Mouse (Mus musculus) forebrain, embryonic 10.5 days (tissue): Measurements from ENCODE around the gene Vmn1r113. TPM values are rescaled to one million over a fixed set of nuclear protein-coding genes. Genes with fewer than 3 reads are reported as not detected.
"Not testable (repeated sequence)": the region's sequence is repeated elsewhere in the genome, so short reads cannot be mapped to it uniquely, and the experiment has no call there.

ENCODE experiments used
- DNase-seq: peaks from one replicate; pipeline ENCODE4 v3.0.0-alpha.2; 2017; ENCODE audit warnings: low spot score; ENCODE audit errors: extremely low spot score
- H3K27ac ChIP-seq: fragments of 300-500 bp; sonication (generic); 2 replicates; pipeline ENCODE4 v1.5.1; 2016; ENCODE audit warnings: mild to moderate bottlenecking
- H3K27me3 ChIP-seq: fragments of 300-500 bp; sonication (generic); 2 replicates; pipeline ENCODE4 v1.6.1; 2016; ENCODE audit warnings: mild to moderate bottlenecking; ENCODE audit not compliant: poor library complexity, severe bottlenecking
- H3K36me3 ChIP-seq: fragments of 300-500 bp; sonication (generic); replicated peaks from 2 replicates; pipeline ENCODE4 v1.6.1; 2016; ENCODE audit warnings: mild to moderate bottlenecking, moderate library complexity
- H3K4me1 ChIP-seq: fragments of 300-500 bp; sonication (generic); 2 replicates; pipeline ENCODE4 v1.6.1; 2016
- H3K4me3 ChIP-seq: fragments of 300-500 bp; sonication (generic); 2 replicates; pipeline ENCODE4 v1.5.1; 2016; ENCODE audit warnings: mild to moderate bottlenecking, moderate library complexity
- H3K9me3 ChIP-seq: fragments of 300-500 bp; sonication (generic); 2 replicates; pipeline ENCODE4 v1.6.1; 2016; ENCODE audit warnings: mild to moderate bottlenecking, moderate library complexity
- WGBS: fragments of 180-500 bp; shearing (Covaris S2); methylation state at CpG from one replicate; pipeline ENCODE4 v1.1.7; 2016; 5-methylcytosine and 5-hydroxymethylcytosine counted together
- polyA plus RNA-seq: library from polyadenylated mRNA; unstranded; fragments of >200 nt; fragmentation: Nextera tagmentation; extraction: Ambion mirVana; gene quantifications from 2 replicates; pipeline ENCODE4 v1.2.1, GENCODE M21; 2016

The Vmn1r113 gene
- not detected in 2 replicates for polyA plus RNA-seq

DNA sequence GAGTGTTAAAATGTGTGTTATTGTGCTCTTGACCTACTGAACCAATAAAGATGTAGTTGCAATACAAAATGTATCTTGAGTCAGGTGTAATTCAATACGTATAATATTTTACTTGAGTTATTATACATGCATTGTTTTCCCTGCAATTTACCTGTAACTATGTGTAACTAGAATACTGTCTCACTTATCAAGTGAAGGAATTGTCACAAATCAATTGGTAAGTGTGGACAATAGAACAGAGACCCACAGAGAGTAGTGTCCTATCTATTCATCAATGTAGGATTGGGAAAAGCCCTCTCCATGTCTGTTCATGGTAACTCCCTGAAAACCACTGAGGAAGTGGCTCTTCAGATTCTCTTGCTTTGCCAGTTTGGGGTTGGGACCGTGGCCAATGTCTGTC, at the start of gene Vmn1r113:
Gene Vmn1r113 (plus strand): TSS at position 301 of the 400 bp plus-strand sequence.
- peaks cover 17% of the 10 kb centered on the region for H3K9me3 ChIP-seq
- not testable (repeated sequence) for H3K36me3 ChIP-seq, H3K27me3 ChIP-seq, H3K4me3 ChIP-seq, H3K27ac ChIP-seq, DNase-seq, H3K4me1 ChIP-seq
- 71% methylated on average over 2 of the region's 2 CpGs for WGBS

GRCm38 (mm10) chr7:20770885-20771284, 16.2 kb upstream of the Vmn1r113 start, which contains the start of gene Vmn1r112:
Gene Vmn1r112, plus strand, starts transcription at chr7:20771185.
- H3K4me1 ChIP-seq, H3K4me3 ChIP-seq, DNase-seq, H3K36me3 ChIP-seq, H3K27ac ChIP-seq, H3K9me3 ChIP-seq, H3K27me3 ChIP-seq: not testable (repeated sequence)
- WGBS: no CpG with 5 or more reads among the region's 3 CpGs

GRCm38 (mm10) chr7:20812086-20812485, 25.0 kb downstream of the Vmn1r113 start, which contains the start of gene Vmn1r114:
Gene Vmn1r114, minus strand, starts transcription at chr7:20812186.
- H3K9me3 ChIP-seq, H3K4me1 ChIP-seq, H3K4me3 ChIP-seq, H3K27me3 ChIP-seq, H3K36me3 ChIP-seq, H3K27ac ChIP-seq, DNase-seq: not testable (repeated sequence)
- no CpG with 5 or more reads among the region's 5 CpGs for WGBS

Other genes with a start within 250 kb of the Vmn1r113 start
- not detected in 2 replicates for gene Gm5726, start 241.5 kb upstream of the Vmn1r113 start, polyA plus RNA-seq
- not detected in 2 replicates for gene Gm4141, start 211.0 kb upstream of the Vmn1r113 start, polyA plus RNA-seq
- not detected in 2 replicates for gene Gm4513, start 188.3 kb upstream of the Vmn1r113 start, polyA plus RNA-seq
- gene Vmn1r107, start 118.4 kb upstream of the Vmn1r113 start, polyA plus RNA-seq: not detected in 2 replicates
- not detected in 2 replicates for gene Vmn1r111, start 84.1 kb upstream of the Vmn1r113 start, polyA plus RNA-seq
- gene Gm10668, start 56.7 kb upstream of the Vmn1r113 start, polyA plus RNA-seq: not detected in 2 replicates
- not detected in 2 replicates for gene Vmn1r112, start 16.1 kb upstream of the Vmn1r113 start, polyA plus RNA-seq
- gene Vmn1r114, start 24.9 kb downstream of the Vmn1r113 start, polyA plus RNA-seq: not detected in 2 replicates
- not detected in 2 replicates for gene Vmn1r115, start 57.7 kb downstream of the Vmn1r113 start, polyA plus RNA-seq
- not detected in 2 replicates for gene Vmn1r116, start 85.0 kb downstream of the Vmn1r113 start, polyA plus RNA-seq
- not detected in 2 replicates for gene Vmn1r117, start 96.8 kb downstream of the Vmn1r113 start, polyA plus RNA-seq
- not detected in 2 replicates for gene Vmn1r118, start 125.1 kb downstream of the Vmn1r113 start, polyA plus RNA-seq
- not detected in 2 replicates for gene Vmn1r119, start 225.2 kb downstream of the Vmn1r113 start, polyA plus RNA-seq